Mouse (Mus musculus): ENCODE results near the gene B4galt4. TPM values are rescaled to one million over a fixed set of nuclear protein-coding genes. Genes with fewer than 3 reads are reported as not detected.

Gene B4galt4
- total and polyA plus RNA-seq, 3 experiments = not detected

GRCm38 (mm10) chr16:38721377-38721776 is 20.7 kb upstream of the B4galt4 start:
- TF ChIP-seq NRF1 (IDR thresholded peaks at IDR 0.05; ENCODE audit: insufficient read depth, low read depth, low read length, poor library complexity, severe bottlenecking) = no peak
- no peak for TF ChIP-seq RCOR1 (IDR thresholded peaks at IDR 0.05; ENCODE audit: low read depth, low read length)
- no peak for TF ChIP-seq USF2 (IDR thresholded peaks at IDR 0.05; ENCODE audit: borderline replicate concordance in 1 of 2, insufficient read depth in 1 of 2, low read depth in 1 of 2, low read length in 2 of 2)
- TF ChIP-seq MXI1 (IDR thresholded peaks at IDR 0.05; ENCODE audit: low read depth, low read length) = no peak
- TF ChIP-seq SMC3 (IDR thresholded peaks at IDR 0.05; ENCODE audit: low read depth, low read length) = no peak

GRCm38 (mm10) chr16:38724256-38724655 is 17.8 kb upstream of the B4galt4 start:
- Histone ChIP-seq H3K9ac (ENCODE audit: control insufficient read depth, low read depth, low read length, poor library complexity, severe bottlenecking) (no peak overlapping the region), H3K9me3 (replicated peaks; ENCODE audit: insufficient read depth, low read length) (no peaks in the 10 kb centered on the region), H3K4me1 (ENCODE audit: control insufficient read depth in 1 of 2, insufficient read depth in 2 of 2, low read length in 2 of 2) (no peaks in the 10 kb centered on the region), H3K79me2 (ENCODE audit: control insufficient read depth, insufficient read depth, low read length, poor library complexity) (no peaks in the 10 kb centered on the region), H3K36me3 (ENCODE audit: control insufficient read depth in 1 of 2, insufficient read depth in 2 of 2, low read length in 2 of 2) (no peaks in the 10 kb centered on the region), H3K4me3 (ENCODE audit: control insufficient read depth in 1 of 2, insufficient read depth in 1 of 2, low read depth in 2 of 2, low read length in 2 of 2) (no peak overlapping the region), H3K27me3 (ENCODE audit: control insufficient read depth in 1 of 2, insufficient read depth in 2 of 2, low read length in 2 of 2) (no peaks in the 10 kb centered on the region; a peak in 1 of 4 replicates), H3K27ac (ENCODE audit: control insufficient read depth, low read depth, low read length) (no peak overlapping the region)
- TF ChIP-seq NRF1 (IDR thresholded peaks at IDR 0.05; ENCODE audit: insufficient read depth, low read depth, low read length, poor library complexity, severe bottlenecking) (no peak), MXI1 (IDR thresholded peaks at IDR 0.05; ENCODE audit: low read depth, low read length) (no peak), USF1 (IDR thresholded peaks at IDR 0.05; ENCODE audit: low read depth, low read length) (no peak), E2F4 (IDR thresholded peaks at IDR 0.05; ENCODE audit: borderline replicate concordance, low read depth, low read length) (no peak), JUND (IDR thresholded peaks at IDR 0.05; ENCODE audit: low read depth, low read length) (no peak), ZNF384 (IDR thresholded peaks at IDR 0.05; ENCODE audit: low read depth, low read length) (no peak), USF2 (IDR thresholded peaks at IDR 0.05; ENCODE audit: borderline replicate concordance in 1 of 2, insufficient read depth in 1 of 2, low read depth in 1 of 2, low read length in 2 of 2) (no peak)
- no peak for DNase-seq (ENCODE audit: low read depth, low spot score)

More at GRCm38 (mm10) chr16:38721377-38721776, 20.7 kb upstream of the B4galt4 start:
- H3K9ac ChIP-seq (ENCODE audit: control insufficient read depth, low read depth, low read length, poor library complexity, severe bottlenecking) = no peak overlapping the region
- no peak for DNase-seq (ENCODE audit: low read depth, low spot score)
- H3K4me1 ChIP-seq (ENCODE audit: control insufficient read depth in 1 of 2, insufficient read depth in 2 of 2, low read length in 2 of 2) = no peaks in the 10 kb centered on the region
- no peaks in the 10 kb centered on the region; a peak in 1 of 4 replicates for H3K27me3 ChIP-seq (ENCODE audit: control insufficient read depth in 1 of 2, insufficient read depth in 2 of 2, low read length in 2 of 2)
- H3K79me2 ChIP-seq (ENCODE audit: control insufficient read depth, insufficient read depth, low read length, poor library complexity) = no peaks in the 10 kb centered on the region
- H3K4me3 ChIP-seq (ENCODE audit: control insufficient read depth in 1 of 2, insufficient read depth in 1 of 2, low read depth in 2 of 2, low read length in 2 of 2) = no peak overlapping the region
- no peaks in the 10 kb centered on the region for H3K9me3 ChIP-seq (replicated peaks; ENCODE audit: insufficient read depth, low read length)
- no peak overlapping the region for H3K27ac ChIP-seq (ENCODE audit: control insufficient read depth, low read depth, low read length)
- no peaks in the 10 kb centered on the region for H3K36me3 ChIP-seq (ENCODE audit: control insufficient read depth in 1 of 2, insufficient read depth in 2 of 2, low read length in 2 of 2)

GRCm38 (mm10) chr16:38724974-38725373 is 17.1 kb upstream of the B4galt4 start:
- no peak for DNase-seq (ENCODE audit: low read depth, low spot score)
- Histone ChIP-seq H3K36me3 (ENCODE audit: control insufficient read depth in 1 of 2, insufficient read depth in 2 of 2, low read length in 2 of 2) (no peaks in the 10 kb centered on the region), H3K9me3 (replicated peaks; ENCODE audit: insufficient read depth, low read length) (no peaks in the 10 kb centered on the region), H3K9ac (ENCODE audit: control insufficient read depth, low read depth, low read length, poor library complexity, severe bottlenecking) (no peak overlapping the region), H3K27ac (ENCODE audit: control insufficient read depth, low read depth, low read length) (no peak overlapping the region), H3K4me3 (ENCODE audit: control insufficient read depth in 1 of 2, insufficient read depth in 1 of 2, low read depth in 2 of 2, low read length in 2 of 2) (no peak overlapping the region), H3K4me1 (ENCODE audit: control insufficient read depth in 1 of 2, insufficient read depth in 2 of 2, low read length in 2 of 2) (no peaks in the 10 kb centered on the region), H3K79me2 (ENCODE audit: control insufficient read depth, insufficient read depth, low read length, poor library complexity) (no peaks in the 10 kb centered on the region), H3K27me3 (ENCODE audit: control insufficient read depth in 1 of 2, insufficient read depth in 2 of 2, low read length in 2 of 2) (no peaks in the 10 kb centered on the region; a peak in 1 of 4 replicates)
- no peak for TF ChIP-seq ZNF384 (IDR thresholded peaks at IDR 0.05; ENCODE audit: low read depth, low read length)
